Mouse (Mus musculus) neural tube, embryonic 14.5 days (tissue): Measurements from ENCODE around the gene Pnkd. TPM values are rescaled to one million over a fixed set of nuclear protein-coding genes. Genes with fewer than 3 reads are reported as not detected.
"Not testable (repeated sequence)": the region's sequence is repeated elsewhere in the genome, so short reads cannot be mapped to it uniquely, and the experiment has no call there.

Source experiments
- ATAC-seq: fragments of 200-750 bp; cut with Nextera tagmentation; 2 replicates; pipeline ENCODE4 v1.8.0; 2017; ENCODE audit warnings: low read depth, mild to moderate bottlenecking, moderate TSS enrichment, moderate library complexity
- H3K27ac ChIP-seq: fragments of 300-500 bp; sonication (generic); 2 replicates; pipeline ENCODE4 v1.5.1; 2014; ENCODE audit warnings: low read depth, mild to moderate bottlenecking, control low read depth, low read length, moderate library complexity, mixed read lengths
- H3K27me3 ChIP-seq: fragments of 300-500 bp; sonication (generic); 2 replicates; pipeline ENCODE4 v1.6.1; 2014; ENCODE audit warnings: low read length; ENCODE audit not compliant: control insufficient read depth, insufficient read depth
- H3K36me3 ChIP-seq: fragments of 300-500 bp; sonication (generic); 2 replicates; pipeline ENCODE4 v1.6.1; 2014; ENCODE audit warnings: low read length, mixed read lengths; ENCODE audit not compliant: control insufficient read depth, insufficient read depth
- H3K4me1 ChIP-seq: fragments of 300-500 bp; sonication (generic); 2 replicates; pipeline ENCODE4 v1.6.1; 2014; ENCODE audit warnings: low read length; ENCODE audit not compliant: control insufficient read depth, insufficient read depth
- H3K4me2 ChIP-seq: fragments of 300-500 bp; sonication (generic); 2 replicates; pipeline ENCODE4 v1.6.1; 2014; ENCODE audit warnings: mild to moderate bottlenecking, low read depth, low read length, control low read depth
- H3K4me3 ChIP-seq: fragments of 300-500 bp; sonication (generic); 2 replicates; pipeline ENCODE4 v1.5.1; 2014; ENCODE audit warnings: low read depth, low read length, control low read depth, mixed read lengths
- H3K9ac ChIP-seq: fragments of 300-500 bp; sonication (generic); replicated peaks from 2 replicates; pipeline ENCODE4 v1.6.1; 2014; ENCODE audit warnings: low read depth, mild to moderate bottlenecking, control low read depth, low read length, mixed read lengths
- H3K9me3 ChIP-seq: fragments of 300-500 bp; sonication (generic); 2 replicates; pipeline ENCODE4 v1.6.1; 2016; ENCODE audit warnings: low read length; ENCODE audit not compliant: control insufficient read depth
- WGBS: fragments of 180-500 bp; shearing (Covaris S2); extraction: QIAGEN DNeasy Blood & Tissue Kit; methylation state at CpG from one replicate; pipeline ENCODE4 v1.1.7; 2014; 5-methylcytosine and 5-hydroxymethylcytosine counted together
- polyA plus RNA-seq: library from polyadenylated mRNA; unstranded; fragments of >200 nt; fragmentation: Nextera tagmentation; extraction: Ambion mirVana; gene quantifications from 2 replicates; pipeline ENCODE4 v1.2.1, GENCODE M21; 2014

Pnkd gene
- polyA plus RNA-seq, 1 experiment from 2014 or later = 145 TPM

GRCm38 (mm10) chr1:74394311-74394710 is 109.6 kb downstream of the Pnkd start:
- no peak overlapping the region for H3K4me2 ChIP-seq
- no peak overlapping the region for H3K4me3 ChIP-seq
- no peaks in the 10 kb centered on the region for H3K9me3 ChIP-seq
- H3K27me3 ChIP-seq = no peaks in the 10 kb centered on the region
- no peak overlapping the region for H3K9ac ChIP-seq
- WGBS = 95% methylated on average over 9 of the region's 9 CpGs
- peaks cover 9% of the 10 kb centered on the region for H3K36me3 ChIP-seq
- H3K4me1 ChIP-seq = 0 out of 2 replicates have a peak, but pooled peaks cover 15% of the 10 kb centered on the region
- no peak overlapping the region for H3K27ac ChIP-seq
- no peak for ATAC-seq

GRCm38 (mm10) chr1:74394858-74395257 is 110.1 kb downstream of the Pnkd start:
- no peak overlapping the region for H3K4me3 ChIP-seq
- 94% methylated on average over 15 of the region's 15 CpGs for WGBS
- no peak for ATAC-seq

GRCm38 (mm10) chr1:74395290-74395689 is 110.6 kb downstream of the Pnkd start:
- Histone ChIP-seq H3K9me3 (no peaks in the 10 kb centered on the region), H3K4me1 (0 out of 2 replicates have a peak, but pooled peaks cover 14% of the 10 kb centered on the region), H3K9ac (no peak overlapping the region), H3K4me3 (no peak overlapping the region), H3K27ac (no peak overlapping the region), H3K36me3 (peaks cover 9% of the 10 kb centered on the region), H3K4me2 (no peak overlapping the region), H3K27me3 (no peaks in the 10 kb centered on the region)
- 89% methylated on average over 13 of the region's 13 CpGs for WGBS
- no peak for ATAC-seq

More at GRCm38 (mm10) chr1:74394858-74395257, 110.1 kb downstream of the Pnkd start:
- 0 out of 2 replicates have a peak, but pooled peaks cover 15% of the 10 kb centered on the region for H3K4me1 ChIP-seq
- H3K4me2 ChIP-seq = no peak overlapping the region
- peaks cover 9% of the 10 kb centered on the region for H3K36me3 ChIP-seq
- no peaks in the 10 kb centered on the region for H3K27me3 ChIP-seq
- no peaks in the 10 kb centered on the region for H3K9me3 ChIP-seq
- H3K9ac ChIP-seq = no peak overlapping the region
- H3K27ac ChIP-seq = no peak overlapping the region

GRCm38 (mm10) chr1:74396456-74397222 is 111.9 kb downstream of the Pnkd start:
- ATAC-seq, H3K27ac ChIP-seq, H3K27me3 ChIP-seq, H3K9me3 ChIP-seq, H3K36me3 ChIP-seq: not testable (repeated sequence)
- Histone ChIP-seq H3K4me1 (0 out of 2 replicates have a peak, but pooled peaks cover 12% of the 10 kb centered on the region), H3K4me3 (peak overlapping the region; percentile 42), H3K4me2 (peak overlapping the region; percentile 75), H3K9ac (0 out of 2 replicates have a peak overlapping the region, but pooled peaks have one; percentile 46)
- 8% methylated on average over 11 of the region's 12 CpGs for WGBS

GRCm38 (mm10) chr1:74397268-74397918 is 112.7 kb downstream of the Pnkd start:
- H3K9ac ChIP-seq = peak overlapping the region; percentile 46
- H3K4me1 ChIP-seq = 0 out of 2 replicates have a peak, but pooled peaks cover 10% of the 10 kb centered on the region
- H3K4me3 ChIP-seq = peak overlapping the region; percentile 42
- peak overlapping the region; percentile 52 for H3K27ac ChIP-seq
- H3K27me3 ChIP-seq = no peaks in the 10 kb centered on the region
- peaks cover 9% of the 10 kb centered on the region for H3K36me3 ChIP-seq
- H3K4me2 ChIP-seq = peak overlapping the region; percentile 75
- ATAC-seq = peak; percentile 89
- H3K9me3 ChIP-seq = no peaks in the 10 kb centered on the region
- WGBS = under 1% methylated on average over 41 of the region's 41 CpGs

- ATAC-seq = peak; percentile 49
Measured at GRCm38 (mm10) chr1:74397919-74398451, 113.3 kb downstream of the Pnkd start.

GRCm38 (mm10) chr1:74400531-74400930 is 115.8 kb downstream of the Pnkd start:
- H3K9me3 ChIP-seq = no peaks in the 10 kb centered on the region
- no peak overlapping the region for H3K4me3 ChIP-seq
- H3K9ac ChIP-seq = no peak overlapping the region
- no peaks in the 10 kb centered on the region for H3K27me3 ChIP-seq
- H3K4me2 ChIP-seq = no peak overlapping the region
- ATAC-seq = no peak
- H3K4me1 ChIP-seq = 0 out of 2 replicates have a peak, but pooled peaks cover 2% of the 10 kb centered on the region
- no peak overlapping the region for H3K27ac ChIP-seq
- WGBS = 82% methylated on average over 3 of the region's 3 CpGs
- no peaks in the 10 kb centered on the region for H3K36me3 ChIP-seq

More at GRCm38 (mm10) chr1:74397919-74398451, 113.3 kb downstream of the Pnkd start:
- WGBS = 4% methylated on average over 11 of the region's 11 CpGs
- Histone ChIP-seq H3K36me3 (peaks cover 9% of the 10 kb centered on the region), H3K4me3 (peak overlapping the region; percentile 42), H3K27me3 (no peaks in the 10 kb centered on the region), H3K4me1 (0 out of 2 replicates have a peak, but pooled peaks cover 4% of the 10 kb centered on the region), H3K9ac (peak overlapping the region; percentile 46; the same call in 1 of the 2 replicates), H3K27ac (peak overlapping the region; percentile 52; the same call in 1 of the 2 replicates), H3K4me2 (peak overlapping the region; percentile 75), H3K9me3 (no peaks in the 10 kb centered on the region)

GRCm38 (mm10) chr1:74401015-74401702 is 116.4 kb downstream of the Pnkd start:
- Histone ChIP-seq H3K4me2 (no peak overlapping the region), H3K4me1 (0 out of 2 replicates have a peak, but pooled peaks cover 2% of the 10 kb centered on the region), H3K9ac (no peak overlapping the region), H3K4me3 (no peak overlapping the region), H3K27me3 (no peaks in the 10 kb centered on the region), H3K27ac (no peak overlapping the region), H3K9me3 (no peaks in the 10 kb centered on the region), H3K36me3 (no peaks in the 10 kb centered on the region)
- no peak for ATAC-seq
- 66% methylated on average over 16 of the region's 16 CpGs for WGBS
